Mouse (Mus musculus): ENCODE results near the gene Ubash3a. TPM values are rescaled to one million over a fixed set of nuclear protein-coding genes. Genes with fewer than 3 reads are reported as not detected.

Ubash3a gene
- polyA plus RNA-seq, 1 experiment = 0.85 TPM

GRCm38 (mm10) chr17:31271136-31271851 lies 63.6 kb downstream of the Ubash3a start:
- peaks cover 5% of the 10 kb centered on the region for H3K4me1 ChIP-seq (ENCODE audit: control insufficient read depth, insufficient read depth, low read length)
- H3K36me3 ChIP-seq (ENCODE audit: control insufficient read depth, insufficient read depth, low read length) = peaks cover 5% of the 10 kb centered on the region; the same call in 1 of the 2 replicates
- H3K27me3 ChIP-seq (ENCODE audit: control insufficient read depth, insufficient read depth, low read length) = no peaks in the 10 kb centered on the region
- no peak overlapping the region for H3K4me3 ChIP-seq (ENCODE audit: control insufficient read depth, low read depth, low read length)
- TF ChIP-seq CTCF (IDR thresholded peaks at IDR 0.05; ENCODE audit: control insufficient read depth, insufficient read depth, insufficient replicate concordance, low read depth, low read length) (no peak), POLR2A (IDR thresholded peaks at IDR 0.05; ENCODE audit: control insufficient read depth, low read depth, low read length) (no peak)
- no peak overlapping the region for H3K27ac ChIP-seq (ENCODE audit: control insufficient read depth, insufficient read depth, low read depth, low read length)

- TF ChIP-seq POLR2A (IDR thresholded peaks at IDR 0.05; ENCODE audit: control insufficient read depth, low read depth, low read length) (no peak), CTCF (IDR thresholded peaks at IDR 0.05; ENCODE audit: control insufficient read depth, insufficient read depth, insufficient replicate concordance, low read depth, low read length) (no peak)
- peaks cover 8% of the 10 kb centered on the region; the same call in 1 of the 2 replicates for H3K36me3 ChIP-seq (ENCODE audit: control insufficient read depth, insufficient read depth, low read length)
- H3K27me3 ChIP-seq (ENCODE audit: control insufficient read depth, insufficient read depth, low read length) = no peaks in the 10 kb centered on the region
- H3K4me3 ChIP-seq (ENCODE audit: control insufficient read depth, low read depth, low read length) = no peak overlapping the region
- peaks cover 8% of the 10 kb centered on the region for H3K4me1 ChIP-seq (ENCODE audit: control insufficient read depth, insufficient read depth, low read length)
- H3K27ac ChIP-seq (ENCODE audit: control insufficient read depth, insufficient read depth, low read depth, low read length) = no peak overlapping the region
Observed at GRCm38 (mm10) chr17:31272416-31273165, 64.9 kb downstream of the Ubash3a start.

GRCm38 (mm10) chr17:31273631-31274030 lies 66.0 kb downstream of the Ubash3a start:
- no peak for TF ChIP-seq POLR2A (IDR thresholded peaks at IDR 0.05; ENCODE audit: control insufficient read depth, low read depth, low read length)
- no peak for TF ChIP-seq CTCF (IDR thresholded peaks at IDR 0.05; ENCODE audit: control insufficient read depth, insufficient read depth, insufficient replicate concordance, low read depth, low read length)
- no peaks in the 10 kb centered on the region for H3K27me3 ChIP-seq (ENCODE audit: control insufficient read depth, insufficient read depth, low read length)
- H3K36me3 ChIP-seq (ENCODE audit: control insufficient read depth, insufficient read depth, low read length) = peaks cover 7% of the 10 kb centered on the region; the same call in 1 of the 2 replicates
- peak overlapping the region; percentile 24 for H3K4me3 ChIP-seq (ENCODE audit: control insufficient read depth, low read depth, low read length)
- peaks cover 15% of the 10 kb centered on the region for H3K4me1 ChIP-seq (ENCODE audit: control insufficient read depth, insufficient read depth, low read length)
- H3K27ac ChIP-seq (ENCODE audit: control insufficient read depth, insufficient read depth, low read depth, low read length) = no peak overlapping the region

GRCm38 (mm10) chr17:31275181-31275580 lies 67.5 kb downstream of the Ubash3a start:
- Histone ChIP-seq H3K4me1 (ENCODE audit: control insufficient read depth, insufficient read depth, low read length) (peaks cover 23% of the 10 kb centered on the region), H3K27me3 (ENCODE audit: control insufficient read depth, insufficient read depth, low read length) (no peaks in the 10 kb centered on the region), H3K36me3 (ENCODE audit: control insufficient read depth, insufficient read depth, low read length) (peaks cover 7% of the 10 kb centered on the region; the same call in 1 of the 2 replicates), H3K4me3 (ENCODE audit: control insufficient read depth, low read depth, low read length) (peak overlapping the region; percentile 84), H3K27ac (ENCODE audit: control insufficient read depth, insufficient read depth, low read depth, low read length) (0 out of 2 replicates have a peak overlapping the region, but pooled peaks have one; percentile 33)
- no peak for TF ChIP-seq CTCF (IDR thresholded peaks at IDR 0.05; ENCODE audit: control insufficient read depth, insufficient read depth, insufficient replicate concordance, low read depth, low read length)
- TF ChIP-seq POLR2A (IDR thresholded peaks at IDR 0.05; ENCODE audit: control insufficient read depth, low read depth, low read length) = no peak; the same call in 1 of the 2 replicates

DNA sequence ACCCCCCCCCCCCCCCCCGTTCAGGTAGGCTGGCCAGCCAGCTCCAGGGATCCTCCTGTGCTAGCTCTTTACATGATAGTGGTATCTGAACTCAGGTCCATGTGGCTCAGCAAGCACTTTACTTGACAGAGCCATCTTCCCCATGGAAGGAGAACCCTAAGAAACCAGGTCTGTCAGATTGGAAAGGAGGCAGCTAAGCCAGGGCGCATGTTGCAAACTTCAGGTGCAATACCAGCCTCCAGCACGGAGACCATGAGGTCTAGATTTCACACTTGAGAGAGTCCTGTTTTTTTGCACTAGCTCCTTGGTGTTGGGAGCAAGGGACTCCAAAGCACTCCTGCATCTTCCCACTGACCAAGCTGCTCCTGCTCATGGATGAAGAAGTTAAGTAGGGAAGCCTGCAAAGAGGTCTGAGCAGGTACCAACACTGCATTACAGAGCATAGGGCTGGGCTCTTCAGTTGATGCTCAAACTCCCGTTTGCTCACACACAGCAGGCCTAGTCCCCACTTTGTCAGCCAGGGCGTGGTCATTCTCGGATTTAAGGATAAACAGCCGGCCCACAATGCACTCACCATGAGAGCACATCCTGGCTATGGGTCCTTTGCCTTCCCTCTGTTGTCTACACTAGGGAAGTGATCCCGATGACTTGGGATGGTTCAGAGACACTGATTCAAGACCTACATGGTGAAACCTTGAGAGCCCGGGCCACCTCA lies 68.7 kb downstream of the Ubash3a start:
- no peaks in the 10 kb centered on the region for H3K27me3 ChIP-seq (ENCODE audit: control insufficient read depth, insufficient read depth, low read length)
- peak overlapping the region; percentile 84 for H3K4me3 ChIP-seq (ENCODE audit: control insufficient read depth, low read depth, low read length)
- H3K4me1 ChIP-seq (ENCODE audit: control insufficient read depth, insufficient read depth, low read length) = peaks cover 23% of the 10 kb centered on the region
- H3K36me3 ChIP-seq (ENCODE audit: control insufficient read depth, insufficient read depth, low read length) = peaks cover 7% of the 10 kb centered on the region; the same call in 1 of the 2 replicates
- peak overlapping the region; percentile 94 for H3K27ac ChIP-seq (ENCODE audit: control insufficient read depth, insufficient read depth, low read depth, low read length)
- TF ChIP-seq CTCF (IDR thresholded peaks at IDR 0.05; ENCODE audit: control insufficient read depth, insufficient read depth, insufficient replicate concordance, low read depth, low read length) (no peak), POLR2A (IDR thresholded peaks at IDR 0.05; ENCODE audit: control insufficient read depth, low read depth, low read length) (no peak; the same call in 1 of the 2 replicates)

- H3K36me3 ChIP-seq (ENCODE audit: control insufficient read depth, insufficient read depth, low read length) = peaks cover 7% of the 10 kb centered on the region; the same call in 1 of the 2 replicates
- peaks cover 23% of the 10 kb centered on the region for H3K4me1 ChIP-seq (ENCODE audit: control insufficient read depth, insufficient read depth, low read length)
- peak within 1 kb of the TSS; percentile 84 for H3K4me3 ChIP-seq (ENCODE audit: control insufficient read depth, low read depth, low read length)
- H3K27me3 ChIP-seq (ENCODE audit: control insufficient read depth, insufficient read depth, low read length) = no peaks in the 10 kb centered on the region
- peak within 1 kb of the TSS; percentile 94 for H3K27ac ChIP-seq (ENCODE audit: control insufficient read depth, insufficient read depth, low read depth, low read length)
- peak; percentile 96 for TF ChIP-seq POLR2A (IDR thresholded peaks at IDR 0.05; ENCODE audit: control insufficient read depth, low read depth, low read length)
- TF ChIP-seq CTCF (IDR thresholded peaks at IDR 0.05; ENCODE audit: control insufficient read depth, insufficient read depth, insufficient replicate concordance, low read depth, low read length) = no peak
Observed at GRCm38 (mm10) chr17:31276922-31277918, 69.5 kb downstream of the Ubash3a start, which contains the start of gene Rsph1. Rsph1 (minus strand) TSS chr17:31277383.

All from testis, adult 2 months (tissue).